Mouse (Mus musculus) heart, embryonic 14.5 days (tissue): Measurements from ENCODE around the gene Mdm4. TPM values are rescaled to one million over a fixed set of nuclear protein-coding genes. Genes with fewer than 3 reads are reported as not detected.

Source experiments
- ATAC-seq: fragments of 200-750 bp; cut with Nextera tagmentation; 2 replicates; pipeline ENCODE4 v1.8.0; 2017; ENCODE audit warnings: low read depth, moderate TSS enrichment; ENCODE audit not compliant: insufficient number of reproducible peaks, insufficient read depth, low FRiP score
- H3K27ac ChIP-seq, 2 experiments: fragments of 200-500 bp in 1 of 2; fragments of 300-500 bp in 1 of 2; sonication (generic) in 1 of 2; replicated peaks in 1 of 2; 2 replicates each; pipeline ENCODE4 v1.5.1; 2012 to 2014; ENCODE audit warnings: low read depth in 2 of 2, low read length in 2 of 2, control low read depth in 1 of 2, mild to moderate bottlenecking in 1 of 2, mixed read lengths in 1 of 2; ENCODE audit not compliant: control insufficient read depth in 1 of 2, insufficient read depth in 1 of 2
- H3K27me3 ChIP-seq: fragments of 300-500 bp; sonication (generic); 2 replicates; pipeline ENCODE4 v1.6.1; 2014; ENCODE audit warnings: mild to moderate bottlenecking, low read length, control low read depth; ENCODE audit not compliant: control insufficient read depth, insufficient read depth
- H3K36me3 ChIP-seq: fragments of 300-500 bp; sonication (generic); 2 replicates; pipeline ENCODE4 v1.6.1; 2014; ENCODE audit warnings: mild to moderate bottlenecking, control low read depth, low read length, mixed read lengths; ENCODE audit not compliant: control insufficient read depth, insufficient read depth
- H3K4me1 ChIP-seq, 2 experiments: fragments of 200-500 bp in 1 of 2; fragments of 300-500 bp in 1 of 2; sonication (generic) in 1 of 2; 2 replicates each; pipeline ENCODE4 v1.6.1; 2012 to 2014; ENCODE audit warnings: low read length in 2 of 2, control low read depth in 1 of 2, mixed read lengths in 1 of 2; ENCODE audit not compliant: control insufficient read depth in 2 of 2, insufficient read depth in 2 of 2
- H3K4me2 ChIP-seq: fragments of 300-500 bp; sonication (generic); 2 replicates; pipeline ENCODE4 v1.6.1; 2014; ENCODE audit warnings: mild to moderate bottlenecking, low read length
- H3K4me3 ChIP-seq, 2 experiments: fragments of 200-500 bp in 1 of 2; fragments of 300-500 bp in 1 of 2; sonication (generic) in 1 of 2; 2 replicates each; pipeline ENCODE4 v1.5.1; 2012 to 2014; ENCODE audit warnings: low read length in 2 of 2, mild to moderate bottlenecking in 2 of 2, control low read depth in 1 of 2, low read depth in 1 of 2, moderate library complexity in 1 of 2; ENCODE audit not compliant: control insufficient read depth in 1 of 2, insufficient read depth in 1 of 2
- H3K9ac ChIP-seq: fragments of 300-500 bp; sonication (generic); 2 replicates; pipeline ENCODE4 v1.6.1; 2014; ENCODE audit warnings: mild to moderate bottlenecking, low read length
- H3K9me3 ChIP-seq: fragments of 300-500 bp; sonication (generic); 2 replicates; pipeline ENCODE4 v1.6.1; 2016; ENCODE audit warnings: low read length, control low read depth; ENCODE audit not compliant: control insufficient read depth
- WGBS: fragments of 180-500 bp; shearing (Covaris S2); extraction: QIAGEN DNeasy Blood & Tissue Kit; methylation state at CpG from one replicate; pipeline ENCODE4 v1.1.7; 2014; 5-methylcytosine and 5-hydroxymethylcytosine counted together
- polyA plus RNA-seq: library from polyadenylated mRNA; unstranded; fragments of >200 nt; fragmentation: Nextera tagmentation; extraction: Ambion mirVana; gene quantifications from 2 replicates; pipeline ENCODE4 v1.2.1, GENCODE M21; 2014

Gene Mdm4
- polyA plus RNA-seq, 1 experiment from 2014 or later, result 38.2 TPM

DNA sequence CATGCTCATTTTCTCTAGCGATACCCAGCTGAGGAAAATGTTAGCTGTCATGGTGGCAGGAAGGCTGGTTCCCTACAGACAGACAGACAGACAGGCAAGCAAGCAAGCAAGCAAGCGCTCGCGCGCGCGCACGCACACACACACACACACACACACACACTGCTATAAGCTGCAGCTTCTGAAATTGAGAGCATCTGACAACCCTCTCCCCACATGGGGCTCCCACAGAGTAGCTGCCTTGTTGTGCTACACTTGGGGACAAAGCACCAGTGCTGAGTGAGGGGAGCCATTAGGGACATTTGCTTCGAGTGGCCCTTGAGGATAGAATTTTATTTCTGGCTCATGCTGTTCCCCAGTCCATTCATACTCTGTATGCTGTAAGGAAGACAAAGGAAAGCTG lies 108.1 kb downstream of the Mdm4 start:
- Histone ChIP-seq H3K9me3 (no peaks in the 10 kb centered on the region), H3K27me3 (no peaks in the 10 kb centered on the region; the same call in 1 of the 2 replicates), H3K9ac (no peak overlapping the region), H3K4me1 (peaks cover 2 to 13% of the 10 kb centered on the region in 2 experiments; a peak in 3 of 4 replicates), H3K27ac (no peak overlapping the region), H3K36me3 (no peaks in the 10 kb centered on the region), H3K4me3 (no peak overlapping the region), H3K4me2 (no peak overlapping the region)
- 81% methylated on average over 9 of the region's 9 CpGs for WGBS
- ATAC-seq, result no peak

DNA sequence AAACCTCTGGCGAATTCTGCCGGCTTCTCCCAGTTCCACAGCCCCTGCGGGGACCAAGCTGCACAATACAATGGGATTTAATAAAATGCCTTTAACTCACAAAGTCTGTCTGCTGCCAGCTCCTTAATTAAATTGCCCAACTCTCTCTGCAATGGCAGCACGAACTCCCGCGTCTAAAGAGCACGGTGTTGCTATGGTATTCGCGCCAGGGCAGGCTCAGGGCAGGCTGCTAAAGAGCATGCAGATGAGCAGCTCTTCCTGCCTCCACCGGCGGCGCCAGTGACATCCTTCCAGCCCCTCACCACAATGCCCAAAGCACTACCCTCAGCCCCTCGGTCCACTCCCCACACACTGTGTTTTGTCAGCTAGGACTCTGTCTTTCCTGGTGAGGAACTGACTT lies 109.3 kb downstream of the Mdm4 start:
- H3K9me3 ChIP-seq, result no peaks in the 10 kb centered on the region
- peak; percentile 17; the same call in 1 of the 2 replicates for ATAC-seq
- H3K9ac ChIP-seq, result no peak overlapping the region
- H3K27me3 ChIP-seq, result no peaks in the 10 kb centered on the region; the same call in 1 of the 2 replicates
- WGBS, result 20% methylated on average over 13 of the region's 13 CpGs
- H3K4me2 ChIP-seq, result peak overlapping the region; percentile 41
- peaks cover 2 to 13% of the 10 kb centered on the region in 2 experiments; a peak in 3 of 4 replicates for H3K4me1 ChIP-seq
- H3K27ac ChIP-seq, result no peak overlapping the region
- no peak overlapping the region for H3K4me3 ChIP-seq
- H3K36me3 ChIP-seq, result no peaks in the 10 kb centered on the region

DNA sequence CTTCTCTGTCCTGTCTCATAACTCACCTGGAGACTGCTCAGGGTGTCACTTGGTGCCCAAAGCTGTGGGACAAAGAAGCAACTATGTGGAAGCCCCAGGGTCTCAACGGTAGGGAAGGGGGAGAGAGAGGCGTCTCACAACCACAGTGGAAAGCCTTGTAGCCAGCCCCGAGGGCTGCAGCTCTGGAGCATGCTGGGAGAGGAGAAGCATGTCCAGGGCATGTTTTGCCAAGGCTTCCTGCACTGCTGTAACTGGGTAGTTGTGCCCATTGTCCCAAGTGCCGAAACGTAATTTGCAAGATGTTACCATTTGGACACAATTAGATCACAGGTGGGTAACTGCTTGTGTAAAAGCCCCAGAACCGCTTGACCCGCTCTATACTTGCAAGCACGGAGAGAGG lies 111.1 kb downstream of the Mdm4 start:
- H3K27me3 ChIP-seq, result no peaks in the 10 kb centered on the region; the same call in 1 of the 2 replicates
- H3K4me3 ChIP-seq, result no peak overlapping the region
- ATAC-seq, result no peak
- H3K27ac ChIP-seq, result no peak overlapping the region
- H3K4me1 ChIP-seq, result peaks cover 2 to 13% of the 10 kb centered on the region in 2 experiments; a peak in 3 of 4 replicates
- H3K9me3 ChIP-seq, result no peaks in the 10 kb centered on the region
- 88% methylated on average over 8 of the region's 8 CpGs for WGBS
- H3K9ac ChIP-seq, result no peak overlapping the region
- H3K4me2 ChIP-seq, result no peak overlapping the region
- no peaks in the 10 kb centered on the region for H3K36me3 ChIP-seq

DNA sequence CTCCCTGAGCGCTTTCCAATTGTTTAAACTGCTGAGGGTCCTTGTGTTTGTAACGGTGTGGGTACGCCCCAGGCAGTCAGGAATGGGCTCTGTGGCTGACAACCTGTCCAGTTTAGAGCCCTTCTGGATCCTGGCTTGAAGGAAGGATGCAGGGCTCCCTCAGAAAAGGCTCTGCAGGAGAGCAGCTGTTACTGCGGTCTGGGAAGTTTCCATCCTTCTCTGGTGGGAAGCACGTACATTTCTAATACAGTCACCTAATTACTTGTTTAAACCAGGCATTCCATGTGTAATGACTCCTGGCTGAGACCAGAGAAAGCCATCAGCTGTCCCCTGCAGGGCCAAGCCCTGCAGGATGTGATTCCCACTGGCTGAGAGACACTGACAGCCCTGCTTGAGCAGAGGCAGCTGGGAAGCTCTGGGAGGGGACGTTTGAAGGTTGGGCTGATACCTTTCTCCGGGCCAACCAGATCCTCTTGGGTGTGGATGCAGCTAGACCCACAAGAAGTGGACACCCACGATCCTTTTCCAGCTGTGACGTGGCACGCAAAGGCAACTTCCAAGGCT lies 112.2 kb downstream of the Mdm4 start:
- H3K36me3 ChIP-seq, result no peaks in the 10 kb centered on the region
- WGBS, result 25% methylated on average over 10 of the region's 10 CpGs
- no peak overlapping the region for H3K4me2 ChIP-seq
- H3K27me3 ChIP-seq, result no peaks in the 10 kb centered on the region; the same call in 1 of the 2 replicates
- no peak overlapping the region for H3K4me3 ChIP-seq
- no peak overlapping the region for H3K27ac ChIP-seq
- peaks cover 2 to 13% of the 10 kb centered on the region in 2 experiments; a peak in 3 of 4 replicates for H3K4me1 ChIP-seq
- H3K9ac ChIP-seq, result no peak overlapping the region
- no peak for ATAC-seq
- no peaks in the 10 kb centered on the region for H3K9me3 ChIP-seq

DNA sequence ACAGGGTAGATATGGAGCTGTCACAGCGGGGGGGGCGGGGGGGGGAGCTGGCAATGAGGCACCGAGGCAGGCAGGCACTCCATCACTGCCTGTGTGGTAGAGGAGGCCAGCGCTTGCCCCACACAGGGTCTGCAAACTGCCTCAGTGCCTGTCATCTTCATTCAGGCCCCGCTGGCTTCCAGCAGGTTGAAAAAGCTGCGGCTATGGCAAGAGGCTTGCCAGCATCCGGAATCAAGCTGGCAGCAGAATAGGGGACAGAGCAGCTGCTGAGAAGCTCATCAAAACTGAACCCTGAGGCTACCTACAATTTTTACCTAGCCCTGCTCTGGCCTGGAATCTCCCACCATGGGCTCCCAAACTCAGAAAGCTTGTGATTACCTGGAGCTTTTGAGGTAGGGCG lies 112.8 kb downstream of the Mdm4 start:
- H3K36me3 ChIP-seq, result no peaks in the 10 kb centered on the region
- no peak overlapping the region for H3K4me3 ChIP-seq
- no peak overlapping the region for H3K4me2 ChIP-seq
- ATAC-seq, result no peak
- H3K9me3 ChIP-seq, result no peaks in the 10 kb centered on the region
- no peak overlapping the region for H3K9ac ChIP-seq
- no peaks in the 10 kb centered on the region; the same call in 1 of the 2 replicates for H3K27me3 ChIP-seq
- peaks cover 2 to 13% of the 10 kb centered on the region in 2 experiments; a peak in 3 of 4 replicates for H3K4me1 ChIP-seq
- H3K27ac ChIP-seq, result no peak overlapping the region
- 16% methylated on average over 8 of the region's 8 CpGs for WGBS

DNA sequence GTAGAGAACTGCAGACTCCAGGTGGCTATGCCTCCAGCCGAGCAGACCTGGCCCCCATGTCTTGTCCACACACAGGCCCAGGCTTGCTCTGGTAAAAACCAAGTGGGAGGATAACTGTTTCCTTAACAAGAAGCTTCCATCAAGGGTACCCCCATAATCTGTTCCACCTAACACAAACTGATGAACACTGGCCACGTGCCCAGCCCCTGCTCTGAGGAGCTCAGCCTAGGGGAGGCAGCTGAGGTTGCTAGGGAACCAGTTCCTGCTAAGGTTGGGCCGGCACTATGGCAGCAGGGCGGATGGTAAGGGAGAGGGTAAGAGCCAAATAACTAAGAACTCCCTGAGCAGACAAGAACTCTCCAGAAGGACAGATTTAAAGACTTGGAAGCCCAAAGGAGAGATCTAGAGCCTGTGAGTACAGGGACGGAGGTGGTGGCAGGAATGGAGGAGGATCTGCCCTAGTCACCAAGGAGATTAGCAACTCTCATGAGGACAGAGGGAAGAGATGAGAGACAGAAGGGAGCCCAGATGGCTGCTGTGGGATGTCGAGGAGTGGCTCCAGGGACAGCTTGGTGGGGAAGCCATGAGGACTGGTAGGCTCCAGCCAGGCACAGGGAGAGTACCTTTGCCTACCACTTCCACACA lies 114.4 kb downstream of the Mdm4 start:
- H3K4me2 ChIP-seq, result no peak overlapping the region
- H3K4me3 ChIP-seq, result no peak overlapping the region
- no peaks in the 10 kb centered on the region for H3K9me3 ChIP-seq
- peaks cover 0 to 10% of the 10 kb centered on the region in 2 experiments; a peak in 3 of 4 replicates for H3K4me1 ChIP-seq
- H3K36me3 ChIP-seq, result no peaks in the 10 kb centered on the region
- WGBS, result 52% methylated on average over 6 of the region's 6 CpGs
- no peak overlapping the region for H3K27ac ChIP-seq
- no peak overlapping the region for H3K9ac ChIP-seq
- H3K27me3 ChIP-seq, result no peaks in the 10 kb centered on the region; the same call in 1 of the 2 replicates
- ATAC-seq, result no peak

DNA sequence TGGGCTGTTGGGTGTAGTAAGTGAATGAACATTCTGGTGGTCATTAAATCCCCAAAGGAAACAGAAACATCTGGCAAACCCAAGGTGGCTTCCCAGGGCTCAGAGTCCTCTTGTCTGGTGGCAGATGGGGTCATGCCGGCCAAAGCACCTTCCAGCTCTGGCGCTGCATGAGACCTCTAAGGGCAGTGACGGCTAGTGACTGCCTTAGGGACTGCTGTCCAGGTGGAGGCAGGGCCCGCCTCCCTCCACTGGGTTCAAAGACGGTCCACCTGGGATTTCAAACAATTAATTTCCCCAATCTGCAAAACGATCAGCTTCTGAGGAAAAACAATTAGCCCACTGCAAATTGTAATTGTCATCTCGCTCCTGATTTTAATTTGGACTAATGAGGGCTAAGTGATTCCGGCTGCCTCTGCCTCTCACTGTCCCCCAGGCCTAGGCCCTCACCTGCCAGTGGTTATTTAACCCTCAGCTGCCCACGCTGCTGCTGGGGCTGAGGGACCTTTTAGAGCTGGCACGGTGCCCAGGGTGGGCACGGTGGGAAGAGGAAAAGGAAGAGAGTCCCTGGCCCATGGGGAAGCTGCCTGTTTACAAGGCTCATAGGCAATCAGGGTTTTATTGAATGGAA lies 119.8 kb downstream of the Mdm4 start:
- 75% methylated on average over 11 of the region's 11 CpGs for WGBS
- no peak overlapping the region for H3K4me2 ChIP-seq
- ATAC-seq, result no peak
- no peak overlapping the region for H3K9ac ChIP-seq
- no peak overlapping the region for H3K27ac ChIP-seq
- no peaks in the 10 kb centered on the region for H3K4me1 ChIP-seq
- no peak overlapping the region for H3K4me3 ChIP-seq
- H3K9me3 ChIP-seq, result no peaks in the 10 kb centered on the region
- no peaks in the 10 kb centered on the region for H3K27me3 ChIP-seq
- H3K36me3 ChIP-seq, result no peaks in the 10 kb centered on the region
